Mouse (Mus musculus): ENCODE data around the gene Ank3.

Gene Ank3

DNA sequence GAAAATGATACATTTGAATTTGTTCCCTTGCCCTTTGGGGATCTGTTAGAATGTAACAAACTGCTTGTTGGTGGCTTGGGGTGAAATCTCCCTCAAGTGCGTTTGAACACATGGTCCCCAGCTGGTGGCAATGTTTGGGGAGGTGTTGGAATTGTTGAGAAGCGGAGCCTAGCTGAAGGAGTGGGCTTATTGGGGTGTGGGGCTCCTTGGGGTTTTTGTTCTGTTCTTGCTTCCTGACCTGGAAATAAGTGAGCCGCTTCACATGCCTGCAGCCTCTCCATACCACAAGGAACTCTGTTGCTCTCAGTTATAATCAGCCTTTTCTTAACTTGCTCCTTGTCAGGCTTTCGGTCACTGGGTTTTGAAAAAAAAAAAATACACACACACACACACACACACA is 73.3 kb downstream of the Ank3 start:
- DNase-seq (ENCODE audit: low read depth, low spot score) = no peak

DNA sequence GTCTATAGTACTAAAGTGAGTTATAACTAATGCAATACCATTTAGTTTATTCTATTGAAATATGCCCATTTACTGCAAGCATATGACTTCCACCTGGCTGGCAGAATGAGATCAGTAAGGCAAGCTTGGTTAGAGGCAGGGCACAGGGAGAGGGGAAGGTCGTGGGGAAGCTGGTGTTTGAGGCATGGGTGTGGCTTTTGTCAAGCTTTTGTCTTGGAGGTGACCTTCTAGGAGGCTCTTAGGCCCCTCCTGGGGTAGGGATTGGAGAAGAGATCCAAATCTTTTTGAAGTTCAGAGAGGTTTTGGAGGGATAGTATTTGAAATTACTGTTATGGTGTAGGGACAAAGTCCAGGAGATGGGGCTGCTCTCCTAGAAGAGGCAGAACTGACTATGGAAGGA is 78.3 kb downstream of the Ank3 start:
- DNase-seq (ENCODE audit: low read depth, low spot score) = no peak

- DNase-seq (ENCODE audit: low read depth, low spot score) = no peak
These were observed 79.1 kb downstream of the Ank3 start for GRCm38 (mm10) chr10:69477656-69478055.

GRCm38 (mm10) chr10:69478831-69479230 is 80.3 kb downstream of the Ank3 start:
- no peak for DNase-seq (ENCODE audit: low read depth, low spot score)

DNA sequence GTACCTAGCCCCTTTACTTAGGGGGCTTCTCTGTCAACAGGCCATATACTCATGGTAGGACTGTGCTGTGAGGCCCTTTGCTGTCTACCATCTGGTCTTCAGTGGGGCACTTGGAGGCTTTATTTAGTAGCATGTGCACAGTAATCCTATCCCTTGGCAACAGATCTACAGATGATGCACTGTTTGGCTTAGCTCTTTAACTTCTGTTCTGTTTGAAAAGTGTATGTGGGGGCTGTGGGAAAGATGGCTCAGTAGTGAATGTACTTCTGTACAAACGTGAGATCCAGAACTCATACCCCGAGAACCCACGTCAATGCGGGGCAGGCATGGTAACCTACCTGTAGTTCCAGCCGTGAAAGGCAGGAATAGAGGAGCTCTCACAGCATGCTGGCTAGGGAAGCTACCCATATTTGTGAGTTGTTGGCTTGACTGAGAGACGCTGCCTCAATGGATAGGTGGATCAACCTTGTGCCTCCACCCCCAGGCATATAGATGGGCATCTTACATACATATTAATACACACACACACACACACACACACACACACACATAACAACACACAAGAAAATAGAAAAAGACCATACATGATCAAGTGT is 86.7 kb downstream of the Ank3 start:
- DNase-seq (ENCODE audit: low read depth, low spot score) = no peak

DNA sequence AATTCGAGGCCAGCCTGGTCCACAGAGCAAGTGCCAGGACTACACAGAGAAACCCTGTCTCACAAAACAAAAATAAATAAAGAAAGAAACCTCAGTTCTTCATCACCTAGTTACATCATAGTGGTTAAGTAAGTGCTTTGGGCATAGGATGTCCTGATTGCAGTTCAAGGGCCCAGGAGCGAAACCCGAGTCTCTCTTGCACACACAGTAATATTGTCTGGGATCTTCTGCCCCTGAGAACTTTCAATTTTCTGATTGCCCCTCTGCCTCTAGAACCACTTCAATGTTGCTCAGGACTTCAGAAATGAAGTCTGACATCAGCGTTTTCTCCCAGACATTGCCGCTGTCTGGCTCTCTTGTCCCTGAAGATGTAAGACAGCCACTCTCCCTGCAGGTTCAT is 91.6 kb downstream of the Ank3 start:
- no peak for DNase-seq (ENCODE audit: low read depth, low spot score)

DNA sequence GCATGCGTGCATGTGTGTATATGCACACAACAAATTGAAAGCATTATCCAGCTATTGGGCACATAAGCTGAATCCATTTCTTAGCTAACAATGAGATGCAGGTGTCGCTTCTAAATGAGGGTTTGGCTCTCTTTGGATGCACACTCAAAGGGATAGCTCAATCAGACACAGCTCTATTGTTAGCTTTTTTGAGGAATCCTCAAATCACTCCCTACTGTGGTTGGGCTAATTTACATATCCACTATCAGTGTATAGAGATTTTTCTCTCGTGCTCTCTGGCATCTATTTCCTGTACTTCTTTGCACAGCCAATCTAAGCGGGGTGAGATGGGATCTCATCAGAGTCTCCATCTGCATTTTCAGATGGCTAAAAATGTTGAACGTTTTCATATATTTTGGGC is 93.4 kb downstream of the Ank3 start:
- no peak for DNase-seq (ENCODE audit: low read depth, low spot score)

DNA sequence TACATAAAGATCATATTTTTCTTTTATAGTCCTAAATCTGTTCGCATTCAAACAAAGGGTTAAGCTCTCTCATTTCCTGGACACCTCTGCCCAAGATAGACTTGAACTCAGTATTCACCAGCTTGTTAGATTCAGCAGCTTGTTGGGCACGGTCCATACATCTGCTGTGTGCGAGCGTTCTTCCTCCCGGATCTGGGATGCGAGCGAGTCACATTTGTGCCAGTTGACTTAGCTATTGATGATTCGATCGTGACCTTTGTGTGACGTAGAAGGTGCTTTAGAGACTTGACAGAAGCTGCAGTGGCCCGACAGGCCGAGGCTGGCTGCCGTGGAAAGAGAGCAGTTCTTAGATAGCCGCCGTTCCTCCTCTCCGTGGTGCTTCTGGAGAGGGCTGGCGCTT is 98.8 kb downstream of the Ank3 start:
- no peak for DNase-seq (ENCODE audit: low read depth, low spot score)

- DNase-seq (ENCODE audit: low read depth, low spot score) = no peak
These were observed 101.7 kb downstream of the Ank3 start for GRCm38 (mm10) chr10:69500171-69500860.

DNA sequence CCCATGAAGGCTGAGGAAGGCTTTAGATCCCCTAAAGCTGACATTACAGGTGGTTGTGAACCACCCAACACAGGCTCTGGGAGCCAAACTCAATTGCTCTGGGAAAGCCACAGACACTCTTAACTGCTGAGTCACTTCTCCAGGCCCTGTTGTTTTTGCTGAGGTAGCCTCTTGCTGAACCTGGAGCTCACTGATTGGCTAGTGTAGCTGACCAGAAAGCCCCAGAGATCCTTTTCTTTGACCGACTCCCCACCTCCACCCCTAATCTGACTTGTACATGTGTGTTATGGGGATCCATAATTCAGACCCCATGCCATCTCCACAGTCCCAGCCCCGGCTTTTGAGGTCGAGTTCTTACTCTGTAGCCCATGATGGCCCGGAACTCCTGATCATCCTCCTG is 105.2 kb downstream of the Ank3 start:
- DNase-seq (ENCODE audit: low read depth, low spot score) = no peak

DNA sequence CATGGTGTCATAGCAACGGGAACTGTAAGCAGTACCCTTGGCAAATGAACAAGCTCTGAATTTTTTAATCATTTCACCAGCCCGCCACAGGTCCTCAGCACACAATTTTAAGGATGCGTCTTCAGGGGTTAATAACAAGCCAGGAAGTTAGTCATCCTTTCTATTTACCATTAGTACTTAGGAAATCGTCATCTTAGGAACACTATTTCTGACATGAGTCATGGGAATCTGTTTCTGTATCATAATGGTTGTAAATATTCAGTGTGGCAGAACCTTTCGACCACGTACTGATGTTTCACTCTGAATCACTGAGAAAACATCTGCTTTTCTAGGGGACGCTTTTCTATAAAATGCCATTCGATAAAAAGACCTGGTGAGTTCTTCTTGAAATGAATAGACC is 109.1 kb downstream of the Ank3 start:
- DNase-seq (ENCODE audit: low read depth, low spot score) = no peak

DNA sequence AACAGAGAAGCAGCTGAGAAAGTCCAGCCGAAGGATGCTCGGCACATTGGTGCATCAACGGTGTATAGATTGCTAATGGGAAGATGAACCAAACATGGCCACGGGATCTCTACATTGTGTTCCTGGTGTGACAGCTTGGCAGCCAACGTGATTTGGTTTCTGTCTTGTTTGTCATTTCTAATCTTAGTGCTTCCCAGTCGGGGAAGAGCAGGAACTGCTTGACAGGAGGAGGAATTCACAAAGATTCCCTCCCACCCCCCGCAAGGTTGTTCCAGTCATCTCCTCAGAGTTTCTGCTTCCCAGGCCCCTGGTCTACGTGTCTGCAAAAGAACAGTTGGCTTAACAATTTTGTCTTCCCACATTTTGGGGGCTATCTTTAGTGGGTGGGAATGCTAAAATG is 111.8 kb downstream of the Ank3 start:
- DNase-seq (ENCODE audit: low read depth, low spot score) = no peak

- no peak for DNase-seq (ENCODE audit: low read depth, low spot score)
These were observed 112.7 kb downstream of the Ank3 start for GRCm38 (mm10) chr10:69511234-69511633.

DNA sequence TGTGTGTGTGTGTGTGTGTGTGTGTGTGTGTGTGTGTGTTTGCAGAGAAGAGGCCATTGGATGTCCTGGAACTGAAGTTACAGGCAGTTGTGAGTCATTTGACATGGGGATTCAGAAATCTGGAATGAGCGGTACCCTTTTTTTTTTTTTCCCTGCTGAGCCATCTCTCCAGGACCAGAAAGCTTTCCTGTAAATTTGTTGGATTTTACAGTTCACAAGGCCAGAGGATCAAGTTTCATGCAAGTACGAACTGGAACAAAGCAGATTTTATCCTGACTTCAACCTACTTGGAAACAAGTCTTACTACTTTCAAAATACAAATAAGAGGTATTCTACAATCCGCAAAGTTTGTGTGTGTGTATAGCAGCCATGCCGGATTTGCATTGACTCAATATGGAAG is 123.4 kb downstream of the Ank3 start:
- no peak for DNase-seq (ENCODE audit: low read depth, low spot score)

DNA sequence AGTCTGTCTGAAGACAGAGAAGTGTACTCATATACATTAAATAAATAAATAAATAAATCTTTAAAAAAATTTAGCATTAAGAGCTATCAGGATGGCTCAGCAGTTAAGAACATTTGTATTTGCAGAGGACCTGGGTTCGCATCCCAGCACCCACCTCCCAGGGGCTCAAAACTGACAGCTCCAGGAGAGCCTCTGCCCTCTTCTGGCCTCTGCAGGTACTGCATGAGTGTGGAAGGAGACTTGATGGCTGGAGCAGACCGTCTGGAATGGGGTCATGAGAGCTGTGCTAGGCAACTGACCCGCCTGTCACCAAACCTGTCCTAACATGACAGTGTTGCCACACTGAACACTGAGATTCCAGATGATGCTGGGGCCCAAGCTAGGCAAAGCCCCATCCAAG is 124.6 kb downstream of the Ank3 start:
- DNase-seq (ENCODE audit: low read depth, low spot score) = no peak

DNA sequence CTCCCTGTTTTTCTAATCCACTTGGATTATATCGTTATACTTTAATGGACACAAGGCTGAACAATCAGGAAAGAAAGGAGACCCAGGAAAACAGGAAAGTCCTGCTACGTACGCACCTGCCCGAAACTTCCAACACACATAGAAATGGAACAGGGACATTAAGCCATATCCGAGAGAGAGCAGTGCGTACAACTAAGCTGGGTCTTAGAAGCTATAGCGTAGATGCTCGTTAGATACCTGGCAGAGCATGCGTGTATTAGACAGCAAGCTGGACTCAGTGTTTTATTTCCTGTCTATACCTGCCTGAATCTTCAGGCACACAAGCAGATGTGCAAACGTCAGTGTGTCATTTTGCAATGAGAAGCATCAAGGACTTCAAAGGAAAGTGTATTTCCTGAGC is 128.7 kb downstream of the Ank3 start:
- DNase-seq (ENCODE audit: low read depth, low spot score) = no peak

- DNase-seq (ENCODE audit: low read depth, low spot score) = no peak
These were observed 130.2 kb downstream of the Ank3 start for GRCm38 (mm10) chr10:69528746-69529145.

DNA sequence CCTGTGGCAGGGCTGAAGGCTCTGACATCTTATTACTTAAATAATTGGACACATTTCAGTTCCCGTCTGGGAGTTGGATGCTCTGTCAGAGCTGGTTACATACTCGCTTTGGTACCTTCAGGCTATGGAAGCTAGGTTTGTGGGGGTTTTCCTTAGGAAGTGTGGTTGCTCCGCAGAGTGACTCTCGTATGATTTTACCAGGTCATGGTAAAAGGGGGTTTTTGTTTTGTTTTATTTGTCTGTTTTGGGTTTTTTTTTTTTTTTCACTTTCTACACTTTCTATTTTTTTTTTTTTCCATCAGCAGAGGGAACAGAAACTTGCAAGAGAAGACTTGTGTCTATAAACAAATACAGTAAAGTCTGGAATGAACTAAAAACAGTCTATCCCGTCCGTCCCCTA is 131.8 kb downstream of the Ank3 start:
- no peak for DNase-seq (ENCODE audit: low read depth, low spot score)

DNA sequence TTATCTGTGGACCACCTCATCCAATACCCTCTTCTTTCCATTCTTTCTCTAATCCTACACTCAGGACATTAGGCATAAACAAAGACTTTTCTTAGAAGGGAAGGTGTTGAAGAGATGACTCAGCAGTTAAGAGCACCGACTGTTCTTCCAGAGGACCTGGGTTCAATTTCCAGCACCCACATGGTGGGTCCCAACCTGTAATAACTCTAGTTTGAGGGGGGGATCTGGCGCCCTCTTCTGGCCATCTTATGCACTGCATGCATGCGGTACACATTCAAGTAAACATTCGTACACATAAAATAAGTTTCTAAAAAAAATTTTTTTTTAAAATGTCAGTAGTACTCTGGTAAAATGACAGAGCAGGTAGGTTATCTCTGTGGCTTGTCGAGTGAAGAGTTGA is 133.0 kb downstream of the Ank3 start:
- DNase-seq (ENCODE audit: low read depth, low spot score) = no peak

DNA sequence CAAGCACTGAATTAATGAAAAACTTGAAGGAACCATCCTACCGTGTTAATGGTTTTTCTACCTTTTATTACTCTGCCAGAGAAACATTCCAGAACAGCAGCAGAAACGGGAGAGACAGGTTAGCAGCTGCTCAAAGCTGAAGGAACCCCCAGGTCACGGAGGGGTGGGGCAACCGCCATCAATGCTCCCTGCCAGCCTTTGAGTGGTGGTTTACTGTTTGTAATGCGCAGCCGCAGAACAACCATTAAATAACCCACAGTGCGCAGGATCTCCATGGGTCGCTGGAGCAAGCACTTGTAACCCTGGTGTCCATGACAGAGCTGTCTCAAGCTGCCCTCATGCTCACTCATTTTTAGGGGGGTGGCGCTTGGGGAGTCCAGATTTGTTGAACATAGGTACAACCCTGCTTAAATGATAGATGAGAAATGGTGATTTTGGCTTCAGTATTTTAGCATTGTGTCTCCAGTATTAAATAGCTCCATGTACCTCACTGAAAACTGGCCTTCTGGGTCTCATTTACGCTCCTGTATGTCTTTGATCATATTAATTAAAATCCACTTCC is 133.7 kb downstream of the Ank3 start:
- DNase-seq (ENCODE audit: low read depth, low spot score) = no peak

DNA sequence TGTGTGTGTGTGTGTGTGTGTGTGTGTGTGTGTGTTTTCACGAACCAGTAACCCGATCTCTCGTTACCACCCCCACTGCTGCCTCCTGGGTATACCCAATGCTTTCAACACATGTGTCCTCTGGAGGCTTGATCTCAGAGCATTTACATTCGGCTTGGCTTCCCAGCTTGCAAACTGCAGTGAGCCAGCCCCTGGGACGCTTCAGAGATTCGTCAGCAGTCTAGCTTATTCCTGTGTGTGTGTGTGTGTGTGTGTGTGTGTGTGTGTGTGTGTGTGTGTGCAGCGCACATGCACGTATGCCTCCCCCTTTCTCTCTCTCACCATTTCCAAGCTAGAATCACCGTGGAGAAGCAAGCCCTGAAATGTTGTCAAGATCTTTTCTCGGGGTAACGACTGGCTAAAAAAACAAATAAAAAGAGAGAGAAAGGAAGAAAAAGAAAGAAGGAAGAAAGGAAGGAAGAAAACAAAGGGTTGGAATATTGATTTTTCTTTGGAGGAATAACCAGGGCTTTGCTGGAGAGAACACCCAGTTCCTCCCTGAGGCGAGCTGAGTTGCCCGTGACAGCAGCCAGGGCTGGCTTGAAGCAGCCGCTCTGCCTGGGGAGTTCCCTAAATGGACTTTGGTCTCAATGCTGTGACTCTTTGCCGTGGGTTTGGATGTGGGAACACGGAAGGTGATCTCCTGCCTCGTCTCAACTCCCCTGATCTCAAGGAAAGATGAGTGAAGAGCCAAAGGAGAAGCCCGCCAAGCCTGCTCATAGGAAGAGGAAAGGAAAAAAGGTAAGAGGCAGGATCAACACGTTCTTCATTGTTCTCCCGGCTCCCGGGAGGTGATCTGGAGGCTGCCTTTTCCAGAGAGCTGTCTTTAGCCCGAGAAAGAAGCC is 135.2 kb downstream of the Ank3 start:
- no peak for DNase-seq (ENCODE audit: low read depth, low spot score)

DNA sequence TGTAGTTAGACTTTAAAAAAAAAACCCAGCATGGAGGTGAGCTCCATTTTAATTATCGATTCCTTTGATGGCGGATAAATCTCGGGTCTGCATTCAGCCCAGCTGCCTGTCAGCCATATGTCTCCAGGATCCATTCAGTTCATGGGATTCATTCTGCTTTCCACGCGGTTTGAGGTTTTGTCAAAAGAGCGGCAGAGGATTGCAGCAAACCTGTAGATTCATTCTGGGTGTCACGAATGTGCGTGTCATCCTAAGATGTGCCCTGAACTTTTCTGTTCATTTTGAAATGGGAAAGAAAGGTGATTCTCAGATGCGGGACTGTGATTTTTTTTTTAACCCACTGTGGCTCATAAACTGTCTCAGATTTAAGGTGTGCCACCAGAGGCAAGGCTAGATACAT is 136.1 kb downstream of the Ank3 start:
- DNase-seq (ENCODE audit: low read depth, low spot score) = no peak

All from retina, adult 2 months (tissue).